Mouse (Mus musculus): ENCODE results near the gene Abca8b.

GRCm38 (mm10) chr11:109994014-109994413 lies 1.6 kb downstream of the Abca8b start:
- TF ChIP-seq CTCF (IDR thresholded peaks at IDR 0.05; ENCODE audit: low read depth, low read length): no peak
- TF ChIP-seq POLR2A (IDR thresholded peaks at IDR 0.05; ENCODE audit: borderline replicate concordance, low read depth, low read length): no peak
